Mouse (Mus musculus) heart, embryonic 10.5 days (tissue): ENCODE results near the gene Bves. TPM values are rescaled to one million over a fixed set of nuclear protein-coding genes. Genes with fewer than 3 reads are reported as not detected.
A peak's percentile ranks its signal among the peaks of the same experiment; 100 is the strongest.
"Not testable (repeated sequence)": the region's sequence is repeated elsewhere in the genome, so short reads cannot be mapped to it uniquely, and the experiment has no call there.

Experiments used
- DNase-seq: peaks from one replicate; pipeline ENCODE4 v3.0.0-alpha.2; 2017; ENCODE audit warnings: low spot score
- H3K27ac ChIP-seq: fragments of 300-500 bp; sonication (generic); 2 replicates; pipeline ENCODE4 v1.5.1; 2016; ENCODE audit warnings: mild to moderate bottlenecking
- H3K27me3 ChIP-seq: fragments of 300-500 bp; sonication (generic); 2 replicates; pipeline ENCODE4 v1.6.1; 2016; ENCODE audit warnings: mild to moderate bottlenecking; ENCODE audit not compliant: poor library complexity, insufficient read depth, severe bottlenecking
- H3K36me3 ChIP-seq: fragments of 300-500 bp; sonication (generic); 2 replicates; pipeline ENCODE4 v1.6.1; 2016; ENCODE audit warnings: mild to moderate bottlenecking, moderate library complexity
- H3K4me1 ChIP-seq: fragments of 300-500 bp; sonication (generic); 2 replicates; pipeline ENCODE4 v1.6.1; 2016; ENCODE audit warnings: mild to moderate bottlenecking
- H3K4me3 ChIP-seq: fragments of 300-500 bp; sonication (generic); 2 replicates; pipeline ENCODE4 v1.5.1; 2016; ENCODE audit warnings: mild to moderate bottlenecking, moderate library complexity
- H3K9me3 ChIP-seq: fragments of 300-500 bp; sonication (generic); 2 replicates; pipeline ENCODE4 v1.6.1; 2016; ENCODE audit warnings: mild to moderate bottlenecking, moderate library complexity
- WGBS: fragments of 180-500 bp; shearing (Covaris S2); methylation state at CpG from one replicate; pipeline ENCODE4 v1.1.7; 2016; 5-methylcytosine and 5-hydroxymethylcytosine counted together
- polyA plus RNA-seq: library from polyadenylated mRNA; unstranded; fragments of >200 nt; fragmentation: Nextera tagmentation; extraction: Ambion mirVana; gene quantifications from 2 replicates; pipeline ENCODE4 v1.2.1, GENCODE M21; 2016

Bves gene
- polyA plus RNA-seq, 1 experiment from 2014 or later: 32.6 TPM

- H3K9me3 ChIP-seq: no peaks in the 10 kb centered on the region
- WGBS: 87% methylated on average over 16 of the region's 16 CpGs
- H3K4me1 ChIP-seq: no peaks in the 10 kb centered on the region
- DNase-seq: no peak
- H3K27ac ChIP-seq: no peak overlapping the region
- no peaks in the 10 kb centered on the region for H3K27me3 ChIP-seq
- no peak overlapping the region for H3K4me3 ChIP-seq
- H3K36me3 ChIP-seq: peaks cover 36% of the 10 kb centered on the region
These were observed 20.7 kb upstream of the Bves start for GRCm38 (mm10) chr10:45314865-45315264.

GRCm38 (mm10) chr10:45318922-45319321 is 16.6 kb upstream of the Bves start:
- 85% methylated on average over 5 of the region's 5 CpGs for WGBS

DNA sequence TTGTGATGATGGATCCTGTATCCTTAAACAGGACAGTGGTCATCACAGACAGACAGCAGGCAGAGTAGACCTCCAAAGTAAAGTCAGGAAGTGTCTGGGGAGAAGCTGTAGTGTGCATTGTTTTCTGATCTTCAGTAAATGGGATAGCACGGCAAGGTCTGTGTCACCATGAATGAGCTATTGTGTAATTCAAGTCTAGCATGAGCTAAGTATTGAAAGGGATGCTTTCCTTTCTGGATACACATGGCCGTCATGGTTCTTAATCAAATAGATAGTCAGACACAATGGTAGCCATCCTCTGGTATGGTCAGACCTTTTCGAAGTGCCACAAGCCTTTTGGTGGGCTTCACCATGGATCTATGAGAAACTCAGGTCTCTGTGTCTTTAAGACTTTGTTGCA is 15.3 kb upstream of the Bves start:
- DNase-seq: no peak
- H3K27ac ChIP-seq: no peak overlapping the region
- H3K4me1 ChIP-seq: peaks cover 10% of the 10 kb centered on the region; the same call in 1 of the 2 replicates
- no peaks in the 10 kb centered on the region for H3K27me3 ChIP-seq
- H3K36me3 ChIP-seq: peaks cover 26% of the 10 kb centered on the region
- H3K9me3 ChIP-seq: no peaks in the 10 kb centered on the region
- H3K4me3 ChIP-seq: no peak overlapping the region
- WGBS: 79% methylated on average over 3 of the region's 3 CpGs

More at GRCm38 (mm10) chr10:45318922-45319321, 16.6 kb upstream of the Bves start:
- H3K9me3 ChIP-seq: no peaks in the 10 kb centered on the region
- peaks cover 36% of the 10 kb centered on the region for H3K36me3 ChIP-seq
- H3K4me1 ChIP-seq: peaks cover 8% of the 10 kb centered on the region; the same call in 1 of the 2 replicates
- no peak overlapping the region for H3K27ac ChIP-seq
- no peak overlapping the region for H3K4me3 ChIP-seq
- no peak for DNase-seq
- no peaks in the 10 kb centered on the region for H3K27me3 ChIP-seq

DNA sequence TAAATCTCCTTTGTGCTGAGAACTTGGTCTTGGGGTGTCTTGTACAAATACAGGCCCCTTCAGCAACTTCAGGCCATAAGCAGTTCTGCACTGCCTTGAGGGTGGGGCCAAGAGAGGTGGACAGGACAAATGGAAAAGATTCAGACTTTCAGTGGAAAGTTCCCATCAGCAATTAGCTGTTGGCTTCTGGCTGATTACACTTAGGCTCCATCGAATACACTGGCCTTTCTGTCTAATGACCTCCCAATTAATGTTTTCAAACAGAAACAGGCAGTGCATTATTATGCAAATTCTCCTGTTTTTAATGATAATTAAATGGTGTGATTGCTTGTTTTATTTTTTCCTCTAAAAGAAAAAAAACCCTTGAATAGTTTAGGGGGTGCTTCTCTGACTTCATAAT is 11.4 kb upstream of the Bves start:
- no peak for DNase-seq
- 49% methylated on average over 1 of the region's 1 CpGs for WGBS

DNA sequence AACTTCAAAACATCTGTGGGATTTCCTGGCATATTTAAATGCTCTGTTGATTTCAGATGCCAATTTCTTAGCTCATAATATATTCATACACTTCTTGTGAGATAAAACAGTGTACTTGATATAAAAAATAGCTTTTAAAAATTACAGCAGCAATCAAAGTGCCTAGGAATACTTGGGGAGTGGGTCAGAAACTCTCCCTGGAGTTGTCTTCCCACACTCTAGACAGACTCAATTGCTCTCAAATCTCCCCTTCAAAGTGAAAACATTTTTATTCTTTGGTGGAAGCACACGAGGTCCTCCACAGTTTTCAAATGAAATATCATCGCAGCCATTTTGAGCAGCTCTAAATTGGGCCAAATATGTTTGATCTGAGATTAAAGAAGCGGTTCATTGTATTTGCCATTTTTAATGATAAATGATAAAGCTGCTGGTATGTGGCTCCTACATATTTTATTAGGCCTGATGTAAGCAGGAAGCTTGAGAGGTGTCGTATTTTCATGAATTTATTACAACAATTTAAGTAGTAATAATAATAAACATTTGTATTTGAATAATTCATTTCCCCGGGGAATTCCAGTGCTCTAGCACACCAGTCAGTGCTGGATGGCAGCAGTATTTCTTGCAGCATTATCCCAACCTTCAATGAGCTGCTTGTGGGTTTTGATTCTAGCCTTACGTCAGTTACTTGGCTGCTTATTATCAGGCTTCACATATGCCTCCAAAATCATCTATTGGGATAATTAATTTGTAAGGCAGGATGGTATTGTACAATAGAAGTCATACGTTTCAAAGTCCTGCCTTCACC is 7.2 kb upstream of the Bves start:
- H3K4me1 ChIP-seq: peaks cover 8% of the 10 kb centered on the region; the same call in 1 of the 2 replicates
- DNase-seq: no peak
- H3K27ac ChIP-seq: no peak overlapping the region
- no peaks in the 10 kb centered on the region for H3K9me3 ChIP-seq
- H3K27me3 ChIP-seq: no peaks in the 10 kb centered on the region
- no peaks in the 10 kb centered on the region for H3K36me3 ChIP-seq
- no peak overlapping the region for H3K4me3 ChIP-seq
- 86% methylated on average over 7 of the region's 7 CpGs for WGBS

More for the DNA sequence above, 11.4 kb upstream of the Bves start:
- no peaks in the 10 kb centered on the region for H3K27me3 ChIP-seq
- no peaks in the 10 kb centered on the region for H3K9me3 ChIP-seq
- H3K27ac ChIP-seq: no peak overlapping the region
- H3K36me3 ChIP-seq: no peaks in the 10 kb centered on the region
- peaks cover 10% of the 10 kb centered on the region; the same call in 1 of the 2 replicates for H3K4me1 ChIP-seq
- no peak overlapping the region for H3K4me3 ChIP-seq

DNA sequence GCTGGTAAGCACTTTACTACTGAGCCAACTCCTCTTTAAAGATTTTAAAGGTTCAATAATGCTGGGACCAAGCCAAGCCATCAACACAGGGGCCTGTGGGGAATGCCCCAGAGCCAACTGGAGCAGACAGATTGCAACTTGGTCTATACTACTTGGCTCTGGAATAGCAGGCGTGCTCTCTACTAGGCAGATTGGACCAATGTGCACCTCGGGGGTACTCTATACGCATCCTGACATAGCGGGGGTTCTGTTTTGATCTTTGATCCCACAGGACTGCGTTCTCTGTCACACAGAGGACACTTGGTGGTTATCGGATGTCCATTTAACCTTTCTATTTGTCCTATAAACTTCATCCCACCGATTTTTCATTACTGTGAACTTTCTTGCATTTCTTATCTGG is 647 bp upstream of the Bves start:
- Histone ChIP-seq H3K4me1 (peaks cover 6% of the 10 kb centered on the region; the same call in 1 of the 2 replicates), H3K36me3 (peaks cover 5% of the 10 kb centered on the region; the same call in 1 of the 2 replicates), H3K4me3 (peak overlapping the region; percentile 79), H3K27ac (peak overlapping the region; percentile 96), H3K27me3 (0 out of 2 replicates have a peak, but pooled peaks cover 5% of the 10 kb centered on the region), H3K9me3 (no peaks in the 10 kb centered on the region)
- no peak for DNase-seq
- 24% methylated on average over 7 of the region's 7 CpGs for WGBS

DNA sequence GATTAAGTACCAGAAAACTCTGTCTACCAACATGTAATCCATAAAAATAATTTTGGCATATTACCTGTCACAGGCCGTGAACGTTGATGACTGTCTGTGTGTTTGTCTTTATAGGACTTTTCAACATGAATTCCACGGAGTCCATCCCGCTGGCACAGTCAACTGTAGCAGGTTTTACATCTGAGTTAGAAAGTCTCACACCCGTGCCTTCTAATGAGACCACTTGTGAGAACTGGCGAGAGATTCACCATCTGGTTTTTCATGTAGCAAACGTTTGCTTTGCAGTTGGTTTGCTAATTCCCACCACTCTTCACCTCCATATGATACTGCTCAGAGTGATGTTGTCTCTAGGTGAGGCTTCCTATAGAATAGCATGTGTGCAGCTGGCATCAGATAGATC is 3.5 kb downstream of the Bves start:
- Histone ChIP-seq H3K36me3 (peaks cover 43% of the 10 kb centered on the region), H3K4me3 (no peak overlapping the region), H3K4me1 (peaks cover 6% of the 10 kb centered on the region; the same call in 1 of the 2 replicates), H3K27me3 (0 out of 2 replicates have a peak, but pooled peaks cover 5% of the 10 kb centered on the region), H3K27ac (no peak overlapping the region), H3K9me3 (peaks cover 2% of the 10 kb centered on the region; the same call in 1 of the 2 replicates)
- 75% methylated on average over 7 of the region's 7 CpGs for WGBS
- no peak for DNase-seq

- peaks cover 83% of the 10 kb centered on the region for H3K36me3 ChIP-seq
- H3K27me3 ChIP-seq: no peaks in the 10 kb centered on the region
- no peaks in the 10 kb centered on the region for H3K4me1 ChIP-seq
- H3K27ac ChIP-seq: no peak overlapping the region
- DNase-seq: no peak
- peaks cover 4% of the 10 kb centered on the region; the same call in 1 of the 2 replicates for H3K9me3 ChIP-seq
- no peak overlapping the region for H3K4me3 ChIP-seq
- 88% methylated on average over 4 of the region's 4 CpGs for WGBS
These were observed 8.8 kb downstream of the Bves start for GRCm38 (mm10) chr10:45344381-45344780.

- H3K27ac ChIP-seq: no peak overlapping the region
- DNase-seq: no peak
- H3K4me3 ChIP-seq: no peak overlapping the region
- WGBS: 87% methylated on average over 9 of the region's 9 CpGs
- peaks cover 84% of the 10 kb centered on the region for H3K36me3 ChIP-seq
- H3K9me3 ChIP-seq: peaks cover 4% of the 10 kb centered on the region; the same call in 1 of the 2 replicates
- no peaks in the 10 kb centered on the region for H3K27me3 ChIP-seq
- H3K4me1 ChIP-seq: no peaks in the 10 kb centered on the region
These were observed 9.6 kb downstream of the Bves start for GRCm38 (mm10) chr10:45345217-45345616.

DNA sequence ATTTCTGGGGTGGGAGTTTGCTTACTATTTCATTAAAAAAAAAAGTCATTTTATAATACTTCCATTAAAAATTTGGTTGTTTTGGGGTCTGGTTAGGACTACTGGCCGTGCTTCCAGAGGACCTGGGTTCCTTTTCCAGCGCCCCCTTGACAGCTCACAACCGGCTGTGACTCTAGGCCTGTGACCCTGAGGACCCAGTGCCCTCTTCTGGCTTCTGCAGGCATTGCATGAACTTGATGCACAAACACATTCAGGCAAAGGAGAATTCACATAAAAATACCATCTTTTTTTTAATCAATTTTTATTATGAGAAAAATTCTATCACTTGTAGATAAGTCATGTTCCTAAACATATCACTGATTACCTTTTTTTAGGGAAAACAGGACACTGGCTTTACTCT is 12.6 kb downstream of the Bves start:
- H3K4me3 ChIP-seq, H3K27ac ChIP-seq, DNase-seq, H3K9me3 ChIP-seq, H3K4me1 ChIP-seq, H3K27me3 ChIP-seq: not testable (repeated sequence)
- 87% methylated on average over 3 of the region's 3 CpGs for whole genome bisulfite sequencing
- peaks cover 88% of the 10 kb centered on the region for H3K36me3 ChIP-seq

DNA sequence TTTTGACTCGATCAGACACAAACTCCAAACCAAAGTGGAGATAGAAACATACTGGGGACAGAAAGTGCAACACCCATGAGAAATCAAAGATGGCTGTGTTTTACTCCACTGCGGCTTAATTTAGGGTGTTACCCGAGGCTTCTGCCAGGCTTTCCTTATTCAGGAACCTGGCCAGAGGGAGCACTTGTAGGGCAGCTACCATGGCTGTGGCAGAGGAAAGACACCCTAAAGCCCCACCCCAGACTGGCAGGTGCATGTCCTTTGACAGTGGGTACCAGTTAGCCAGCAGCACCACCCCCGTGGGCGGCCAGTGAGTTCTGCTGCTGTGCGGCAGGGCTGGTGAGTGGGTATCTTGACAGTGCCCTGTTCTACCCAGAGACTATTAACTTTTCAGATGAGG is 20.5 kb downstream of the Bves start:
- no peak for DNase-seq
- Histone ChIP-seq H3K27ac (no peak overlapping the region), H3K36me3 (peaks cover 88% of the 10 kb centered on the region), H3K4me3 (no peak overlapping the region), H3K4me1 (no peaks in the 10 kb centered on the region), H3K9me3 (no peaks in the 10 kb centered on the region), H3K27me3 (no peaks in the 10 kb centered on the region)
- 94% methylated on average over 6 of the region's 6 CpGs for WGBS

- Histone ChIP-seq H3K27me3 (no peaks in the 10 kb centered on the region), H3K27ac (no peak overlapping the region), H3K36me3 (peaks cover 85% of the 10 kb centered on the region), H3K9me3 (no peaks in the 10 kb centered on the region), H3K4me3 (no peak overlapping the region), H3K4me1 (peaks cover 6% of the 10 kb centered on the region; the same call in 1 of the 2 replicates)
- WGBS: 52% methylated on average over 5 of the region's 5 CpGs
- no peak for DNase-seq
These were observed 27.8 kb downstream of the Bves start for GRCm38 (mm10) chr10:45363396-45363795.

DNA sequence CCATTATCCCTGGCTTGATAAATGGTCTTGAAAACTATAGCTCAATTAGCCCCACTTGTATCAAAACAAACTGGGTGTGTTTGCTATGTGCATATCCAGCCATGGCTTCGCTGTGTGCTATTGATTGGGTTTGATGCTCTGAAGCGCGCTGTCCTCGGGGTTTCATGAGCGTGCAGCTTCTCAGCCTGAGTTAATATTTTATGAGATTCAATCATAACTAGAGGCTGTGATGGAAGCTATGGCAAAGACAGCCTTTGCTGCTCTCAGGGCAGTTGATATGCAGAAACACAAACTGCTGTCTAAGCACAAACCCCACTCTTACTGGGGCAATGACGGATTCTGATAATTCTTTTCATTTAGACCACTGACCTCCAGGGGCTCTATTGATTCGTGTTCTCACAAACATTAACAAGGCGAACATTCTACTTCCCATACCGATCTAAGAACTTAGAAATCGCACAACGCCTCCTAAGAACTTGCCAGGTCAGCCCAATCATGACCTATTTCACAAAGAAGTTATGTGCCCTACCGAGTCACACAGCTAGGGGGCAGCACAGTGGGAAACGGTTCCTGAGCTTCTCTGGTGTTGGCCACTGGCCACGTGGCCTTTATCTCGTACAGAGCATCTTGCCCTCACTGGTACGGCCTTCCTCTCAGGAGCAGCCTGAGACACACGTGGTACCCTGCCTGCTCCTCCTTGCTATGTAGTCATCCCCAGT is 31.6 kb downstream of the Bves start:
- H3K36me3 ChIP-seq: peaks cover 75% of the 10 kb centered on the region
- WGBS: 87% methylated on average over 17 of the region's 17 CpGs
- H3K4me3 ChIP-seq: no peak overlapping the region
- H3K27me3 ChIP-seq: no peaks in the 10 kb centered on the region
- H3K4me1 ChIP-seq: peaks cover 6% of the 10 kb centered on the region; the same call in 1 of the 2 replicates
- DNase-seq: no peak
- H3K27ac ChIP-seq: no peak overlapping the region
- H3K9me3 ChIP-seq: no peaks in the 10 kb centered on the region
